ENCODE assay signal across 33 mouse cellular contexts in the genomic region with DNA sequence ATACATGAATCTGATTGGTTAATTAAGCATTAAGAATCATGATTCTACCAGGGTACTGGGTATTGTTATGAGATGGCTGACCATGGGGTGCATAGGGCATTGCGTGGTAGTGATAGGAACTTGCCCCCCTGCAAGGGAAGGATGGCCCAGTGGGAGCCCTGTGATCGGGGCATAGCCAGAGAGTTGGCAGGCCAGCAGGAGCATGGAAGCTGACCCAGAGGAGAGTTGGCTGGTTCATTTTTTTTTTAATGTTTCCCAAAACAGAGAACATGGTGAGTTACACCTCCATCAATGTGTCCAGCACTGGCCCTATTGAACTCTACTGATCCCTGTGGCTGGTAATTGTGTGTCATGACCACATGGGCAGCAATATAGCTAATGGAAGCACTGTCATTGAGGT.
"Had no signal": no experiment of that assay in that cellular context is flagged by ENCODE, and none has a peak within 500 bp of the region (broad histone marks: within the 10 kb centered on the region; RNA-seq: fewer than 3 reads in every experiment).

No protein-coding gene starts in this region.

- DNase-seq: heart, postnatal 10 days; heart, postnatal 14 days; heart, postnatal 36 days; heart, postnatal 4 days; kidney, adult 11 months; kidney, adult 18-20 months; kidney, adult 2 months; kidney, adult 8-10 months; kidney, adult 9 months; kidney, postnatal 10 days; kidney, postnatal 14 days; kidney, postnatal 36 days; kidney, postnatal 4 days; layer of hippocampus, adult 9-11 months; layer of hippocampus, postnatal 36 days had no signal

- H3K4me2 ChIP-seq: heart, embryonic 11.5 days; heart, embryonic 12.5 days; heart, embryonic 13.5 days; heart, embryonic 15.5 days; hindbrain, embryonic 12.5 days; hindbrain, embryonic 13.5 days; hindbrain, embryonic 14.5 days; hindbrain, embryonic 15.5 days; intestine, embryonic 15.5 days; kidney, embryonic 15.5 days had no signal

- H3K27me3 ChIP-seq: heart, embryonic 12.5 days; heart, embryonic 13.5 days; heart, embryonic 15.5 days; hindbrain, embryonic 12.5 days; intestine, embryonic 15.5 days; kidney, embryonic 15.5 days had no signal

- H3K9ac ChIP-seq: heart, embryonic 12.5 days; heart, embryonic 13.5 days; heart, embryonic 15.5 days; hindbrain, embryonic 12.5 days; hindbrain, embryonic 13.5 days; hindbrain, embryonic 14.5 days; hindbrain, embryonic 15.5 days; intestine, embryonic 15.5 days; kidney, embryonic 15.5 days had no signal

- ATAC-seq: hindbrain, postnatal 0 days; inflammation-experienced regulatory T-cells, adult 6 months; intestine, embryonic 15.5 days; intestine, embryonic 16.5 days; intestine, postnatal 0 days had no signal

- H3K36me3 ChIP-seq: heart, embryonic 12.5 days; heart, embryonic 13.5 days; heart, embryonic 15.5 days; hindbrain, embryonic 10.5 days; hindbrain, embryonic 12.5 days; hindbrain, embryonic 13.5 days; hindbrain, embryonic 15.5 days; intestine, embryonic 15.5 days; kidney, embryonic 15.5 days had no signal

- H3K9me3 ChIP-seq: heart, embryonic 12.5 days; heart, embryonic 15.5 days; hindbrain, embryonic 10.5 days; hindbrain, embryonic 12.5 days; hindbrain, embryonic 13.5 days; hindbrain, embryonic 15.5 days; intestine, embryonic 15.5 days; kidney, embryonic 15.5 days had no signal

- H3K27ac ChIP-seq: heart, embryonic 13.5 days; heart, embryonic 15.5 days; hindbrain, embryonic 10.5 days; hindbrain, embryonic 12.5 days; hindbrain, embryonic 13.5 days; hindbrain, embryonic 14.5 days; hindbrain, embryonic 15.5 days; hindbrain, postnatal 0 days; intestine, embryonic 15.5 days; kidney, embryonic 15.5 days; kidney, postnatal 0 days; layer of hippocampus, adult 2 months; left cerebral cortex, adult 2 months had no signal

- H3K4me1 ChIP-seq: hindbrain, embryonic 10.5 days; hindbrain, embryonic 12.5 days; hindbrain, embryonic 13.5 days; hindbrain, embryonic 15.5 days; intestine, embryonic 15.5 days; kidney, embryonic 15.5 days had no signal

- H3K4me3 ChIP-seq: heart, embryonic 12.5 days; heart, embryonic 13.5 days; heart, embryonic 15.5 days; hindbrain, embryonic 10.5 days; hindbrain, embryonic 12.5 days; hindbrain, embryonic 13.5 days; hindbrain, embryonic 15.5 days; intestine, embryonic 15.5 days; kidney, embryonic 15.5 days; layer of hippocampus, adult 2 months; left cerebral cortex, adult 2 months had no signal
